Comparison of ENCODE assay signal across 19 mouse cellular contexts in the genomic region with DNA sequence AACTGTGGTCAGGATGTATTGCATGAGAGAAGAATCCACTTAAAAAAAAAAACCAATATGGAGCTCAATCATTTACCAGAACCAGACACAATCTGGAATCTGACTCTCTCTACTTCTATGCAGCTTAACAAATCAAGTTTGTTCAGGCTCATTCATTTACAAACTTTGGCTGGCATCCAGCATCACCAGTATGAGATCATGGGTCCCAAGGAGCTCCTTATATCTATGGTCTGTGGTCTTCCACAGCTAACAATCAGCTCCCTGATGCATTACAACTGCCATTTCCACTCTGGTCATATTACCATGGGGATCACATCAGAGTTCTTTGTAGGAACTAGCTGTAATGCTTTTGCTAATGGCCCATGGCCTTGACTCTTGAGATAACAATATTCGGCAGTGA.
A peak's percentile ranks its signal among the peaks of the same experiment; 100 is the strongest.
DNase-seq lines count a peak whose midpoint lies in the region; ATAC-seq and TF ChIP-seq lines count a peak whose summit lies in the region.
"Had no signal": no experiment of that assay in that cellular context is flagged by ENCODE, and none has a peak within 500 bp of the region (broad histone marks: within the 10 kb centered on the region; RNA-seq: fewer than 3 reads in every experiment).

No protein-coding gene starts in this region.

- H3K27me3 ChIP-seq in embryonic facial prominence, embryonic 15.5 days = no peaks in the 10 kb centered on the region
- H3K27me3 ChIP-seq: CH12.LX; heart, embryonic 15.5 days; limb, embryonic 15.5 days; liver, embryonic 15.5 days; midbrain, embryonic 13.5 days had no signal

- H3K4me3 ChIP-seq in gastrocnemius, adult 2 months = no peak overlapping the region
- no peak overlapping the region for H3K4me3 ChIP-seq in embryonic facial prominence, embryonic 15.5 days (replicated peaks)
- H3K4me3 ChIP-seq: heart, embryonic 15.5 days; limb, embryonic 15.5 days; liver, embryonic 15.5 days; midbrain, embryonic 13.5 days; myocyte had no signal

- no peak overlapping the region for H3K9ac ChIP-seq in embryonic facial prominence, embryonic 15.5 days
- H3K9ac ChIP-seq: heart, embryonic 15.5 days; limb, embryonic 15.5 days; liver, embryonic 15.5 days; midbrain, embryonic 13.5 days had no signal

- H3K9me3 ChIP-seq in embryonic facial prominence, embryonic 15.5 days (replicated peaks) = no peaks in the 10 kb centered on the region
- H3K9me3 ChIP-seq: heart, embryonic 15.5 days; limb, embryonic 15.5 days; liver, embryonic 15.5 days; midbrain, embryonic 13.5 days had no signal

- peak overlapping the region; percentile 67 for H3K27ac ChIP-seq in gastrocnemius, adult 2 months
- no peak overlapping the region for H3K27ac ChIP-seq in embryonic facial prominence, embryonic 15.5 days (replicated peaks)
- H3K27ac ChIP-seq: heart, embryonic 15.5 days; limb, embryonic 15.5 days; liver, embryonic 15.5 days; midbrain, embryonic 13.5 days had no signal

- 65% methylated on average over 1 of the region's 1 CpGs for WGBS in embryonic facial prominence, embryonic 15.5 days

- no peak overlapping the region for H3K4me2 ChIP-seq in embryonic facial prominence, embryonic 15.5 days (replicated peaks)
- H3K4me2 ChIP-seq: heart, embryonic 15.5 days; limb, embryonic 15.5 days; liver, embryonic 15.5 days; midbrain, embryonic 13.5 days had no signal

- no peak for DNase-seq in gastrocnemius, adult 2 months
- no peak for DNase-seq in gastrocnemius, postnatal 25 days
- DNase-seq in kidney, postnatal 10 days = peak; percentile 30
- no peak for DNase-seq in kidney, adult 8-10 months
- DNase-seq in Muller cell, postnatal 12 days (ENCODE audit: inconsistent ontology term) = peak; percentile 31
- DNase-seq in cerebellum, adult 9-10 months = no peak
- DNase-seq: cerebellum, adult 8-10 months; gastrocnemius, postnatal 10 days; heart, adult 18-20 months; lung, postnatal 10 days; right cerebral cortex, postnatal 14 days; thymus, postnatal 36 days had no signal

- intact Hi-C loops in gastrocnemius, adult 2 months (cut with DNase I) = no loop called here

- no peaks in the 10 kb centered on the region for H3K4me1 ChIP-seq in embryonic facial prominence, embryonic 15.5 days
- H3K4me1 ChIP-seq: heart, embryonic 15.5 days; limb, embryonic 15.5 days; liver, embryonic 15.5 days; midbrain, embryonic 13.5 days had no signal

- TF ChIP-seq CTCF in gastrocnemius, adult 2 months (IDR thresholded peaks at IDR 0.05) = no peak

- no peaks in the 10 kb centered on the region for H3K36me3 ChIP-seq in embryonic facial prominence, embryonic 15.5 days
- H3K36me3 ChIP-seq: heart, embryonic 15.5 days; limb, embryonic 15.5 days; liver, embryonic 15.5 days; midbrain, embryonic 13.5 days had no signal

- ATAC-seq in embryonic facial prominence, embryonic 15.5 days (ENCODE audit: insufficient number of reproducible peaks, low FRiP score, low TSS enrichment, low read depth) = peak; percentile 54; the same call in 1 of the 2 replicates
- ATAC-seq: midbrain, embryonic 13.5 days had no signal

Comparison
In these comparisons a context has a peak if more than half of its experiments do, and no peak if none do; other contexts are left out.
1. DNase-seq: peak in kidney, postnatal 10 days (single experiment) and Muller cell, postnatal 12 days (single experiment); none in gastrocnemius, adult 2 months (single experiment), gastrocnemius, postnatal 25 days (single experiment), kidney, adult 8-10 months (0 of 2) and cerebellum, adult 9-10 months (single experiment).